Mouse (Mus musculus): Measurements from ENCODE around the gene Ibsp. TPM values are rescaled to one million over a fixed set of nuclear protein-coding genes. Genes with fewer than 3 reads are reported as not detected.

Gene Ibsp
- total RNA-seq, 2 experiments from 2014 or later = not detected

- peak; percentile 70; the same call in 1 of the 2 replicates for ATAC-seq (replicated peaks; ENCODE audit: low FRiP score, low TSS enrichment, poor library complexity, severe bottlenecking)
These were observed 40.9 kb downstream of the Ibsp start for GRCm38 (mm10) chr5:104339706-104340512.

- ATAC-seq (replicated peaks; ENCODE audit: low FRiP score, low TSS enrichment, poor library complexity, severe bottlenecking) = no peak
These were observed 41.5 kb downstream of the Ibsp start for GRCm38 (mm10) chr5:104340513-104340829.

- ATAC-seq (replicated peaks; ENCODE audit: low FRiP score, low TSS enrichment, poor library complexity, severe bottlenecking) = no peak
These were observed 43.9 kb downstream of the Ibsp start for GRCm38 (mm10) chr5:104342881-104343280.

- no peak for ATAC-seq (replicated peaks; ENCODE audit: low FRiP score, low TSS enrichment, poor library complexity, severe bottlenecking)
These were observed 45.7 kb downstream of the Ibsp start for GRCm38 (mm10) chr5:104344526-104345240.

- no peak for ATAC-seq (replicated peaks; ENCODE audit: low FRiP score, low TSS enrichment, poor library complexity, severe bottlenecking)
These were observed 46.3 kb downstream of the Ibsp start for GRCm38 (mm10) chr5:104345241-104345630.

- no peak for ATAC-seq (replicated peaks; ENCODE audit: low FRiP score, low TSS enrichment, poor library complexity, severe bottlenecking)
These were observed 52.1 kb downstream of the Ibsp start for GRCm38 (mm10) chr5:104351041-104351440.

- no peak for ATAC-seq (replicated peaks; ENCODE audit: low FRiP score, low TSS enrichment, poor library complexity, severe bottlenecking)
These were observed 52.9 kb downstream of the Ibsp start for GRCm38 (mm10) chr5:104351874-104352273.

GRCm38 (mm10) chr5:104357575-104357974 lies 58.6 kb downstream of the Ibsp start:
- ATAC-seq (replicated peaks; ENCODE audit: low FRiP score, low TSS enrichment, poor library complexity, severe bottlenecking) = no peak

GRCm38 (mm10) chr5:104358592-104358991 lies 59.6 kb downstream of the Ibsp start:
- no peak for ATAC-seq (replicated peaks; ENCODE audit: low FRiP score, low TSS enrichment, poor library complexity, severe bottlenecking)

- ATAC-seq (replicated peaks; ENCODE audit: low FRiP score, low TSS enrichment, poor library complexity, severe bottlenecking) = no peak
These were observed 60.3 kb downstream of the Ibsp start for GRCm38 (mm10) chr5:104359257-104359656.

Other genes starting within 250 kb of the Ibsp start
- gene Gm17660, start 221.6 kb upstream of the Ibsp start, total RNA-seq (2014; fragmentation: Nextera tagmentation) = not detected in 2 replicates
- not detected in 2 replicates for gene Gm17660, start 221.6 kb upstream of the Ibsp start, total RNA-seq (2017)
- gene Sparcl1, start 185.4 kb upstream of the Ibsp start, total RNA-seq (2014; fragmentation: Nextera tagmentation) = not detected in 2 replicates
- gene Sparcl1, start 185.4 kb upstream of the Ibsp start, total RNA-seq (2017) = not detected in 2 replicates
- not detected in 2 replicates for gene Dspp, start 128.5 kb upstream of the Ibsp start, total RNA-seq (2014; fragmentation: Nextera tagmentation)
- gene Dspp, start 128.5 kb upstream of the Ibsp start, total RNA-seq (2017) = not detected in 2 replicates
- not detected in 2 replicates for gene Dmp1, start 96.6 kb upstream of the Ibsp start, total RNA-seq (2014; fragmentation: Nextera tagmentation)
- gene Dmp1, start 96.6 kb upstream of the Ibsp start, total RNA-seq (2017) = not detected in 2 replicates
- gene Mepe, start 26.2 kb downstream of the Ibsp start, total RNA-seq (2014; fragmentation: Nextera tagmentation) = not detected in 2 replicates
- not detected in 2 replicates for gene Mepe, start 26.2 kb downstream of the Ibsp start, total RNA-seq (2017)
- gene Spp1, start 135.9 kb downstream of the Ibsp start, total RNA-seq (2014; fragmentation: Nextera tagmentation) = not detected in 2 replicates
- gene Spp1, start 135.9 kb downstream of the Ibsp start, total RNA-seq (2017) = 0.76 TPM in 1 of 2 replicates, not detected in the other
- gene Pkd2, start 160.3 kb downstream of the Ibsp start, total RNA-seq (2014; fragmentation: Nextera tagmentation) = 2.6 and 5.4 TPM in 2 replicates
- gene Pkd2, start 160.3 kb downstream of the Ibsp start, total RNA-seq (2017) = 2.4 and 2.6 TPM in 2 replicates
- 17.4 and 17.6 TPM in 2 replicates for gene BC005561, start 209.2 kb downstream of the Ibsp start, total RNA-seq (2014; fragmentation: Nextera tagmentation)
- gene BC005561, start 209.2 kb downstream of the Ibsp start, total RNA-seq (2017) = 9.7 and 21.9 TPM in 2 replicates